Comparison of ENCODE assay signal across 12 mouse cellular contexts in the genomic region with DNA sequence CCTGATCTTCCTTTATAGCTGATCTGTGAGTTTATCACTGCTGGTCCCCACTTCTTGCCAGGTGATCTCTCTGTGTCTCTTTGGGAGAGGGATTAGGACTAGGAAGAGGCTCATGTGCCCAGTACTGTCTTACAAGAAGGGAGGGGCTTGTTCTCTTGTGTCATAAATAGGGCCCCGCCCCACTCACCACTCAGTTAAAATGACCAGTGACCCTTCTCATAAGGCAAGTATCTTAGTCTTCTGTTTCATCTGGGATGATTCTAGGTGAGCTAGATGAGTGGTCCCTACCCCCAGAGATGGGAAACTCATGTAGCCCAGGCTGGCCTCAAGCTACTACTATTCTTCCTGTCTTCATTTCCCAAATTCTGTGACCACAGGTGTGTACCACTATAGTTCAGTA. TPM values are rescaled to one million over a fixed set of nuclear protein-coding genes. Genes with fewer than 3 reads are reported as not detected.
DNase-seq lines count a peak whose midpoint lies in the region; ATAC-seq and TF ChIP-seq lines count a peak whose summit lies in the region.
"Had no signal": no experiment of that assay in that cellular context is flagged by ENCODE, and none has a peak within 500 bp of the region (broad histone marks: within the 10 kb centered on the region; RNA-seq: fewer than 3 reads in every experiment).

A gene (minus strand): TSS at position 101 of the 400 bp plus-strand sequence.

- no peak within 1 kb of the TSS for H3K9ac ChIP-seq in lung, postnatal 0 days (replicated peaks; ENCODE audit: low read depth)
- H3K9ac ChIP-seq: hindbrain, embryonic 13.5 days; limb, embryonic 15.5 days had no signal

- H3K9me3 ChIP-seq in lung, postnatal 0 days (ENCODE audit: low read length) = no peaks in the 10 kb centered on the region
- H3K9me3 ChIP-seq: hindbrain, embryonic 13.5 days; limb, embryonic 15.5 days had no signal

- no peaks in the 10 kb centered on the region for H3K27me3 ChIP-seq in cerebellum, adult 2 months (ENCODE audit: control insufficient read depth, insufficient read depth, low read length)
- no peaks in the 10 kb centered on the region for H3K27me3 ChIP-seq in lung, postnatal 0 days (replicated peaks; ENCODE audit: insufficient read depth, low read length)
- H3K27me3 ChIP-seq: hindbrain, embryonic 13.5 days; limb, embryonic 15.5 days had no signal

- H3K4me2 ChIP-seq in lung, postnatal 0 days (replicated peaks; ENCODE audit: low read depth, low read length) = no peak within 1 kb of the TSS
- H3K4me2 ChIP-seq: hindbrain, embryonic 13.5 days; limb, embryonic 15.5 days had no signal

- 94% methylated on average over 1 of the region's 1 CpGs for WGBS in cerebellum, adult 2 months
- 100% methylated on average over 1 of the region's 1 CpGs for WGBS in lung, postnatal 0 days

- H3K4me1 ChIP-seq in cerebellum, adult 2 months (ENCODE audit: control insufficient read depth, insufficient read depth, low read length) = peaks cover 8% of the 10 kb centered on the region
- H3K4me1 ChIP-seq in lung, postnatal 0 days (ENCODE audit: insufficient read depth, low read depth, low read length) = peaks cover 18% of the 10 kb centered on the region; the same call in 1 of the 2 replicates

- no peaks in the 10 kb centered on the region for H3K36me3 ChIP-seq in lung, postnatal 0 days (ENCODE audit: insufficient read depth, low read length)
- H3K36me3 ChIP-seq: hindbrain, embryonic 13.5 days; limb, embryonic 15.5 days had no signal

- no peak for TF ChIP-seq CTCF in cerebellum, adult 2 months (IDR thresholded peaks at IDR 0.05; ENCODE audit: borderline replicate concordance, insufficient read depth, low read depth, low read length)
- no peak for TF ChIP-seq CTCF in lung, postnatal 0 days (IDR thresholded peaks at IDR 0.05)

- DNase-seq in cerebellum, adult 2 months = no peak
- no peak for DNase-seq in cerebellum, adult 18-20 months
- DNase-seq in lung, postnatal 0 days (ENCODE audit: low spot score) = no peak
- DNase-seq in lung, postnatal 36 days = no peak
- no peak for DNase-seq in gastrocnemius, postnatal 10 days
- DNase-seq in frontal cortex, postnatal 36 days (ENCODE audit: low spot score in 2 of 2) = no peak
- DNase-seq: embryo, embryonic 11 days; right cerebral cortex, postnatal 4 days had no signal

- no peak for TF ChIP-seq EP300 in lung, postnatal 0 days (IDR thresholded peaks at IDR 0.05)

- TF ChIP-seq POLR2A in cerebellum, adult 2 months (IDR thresholded peaks at IDR 0.05; ENCODE audit: borderline replicate concordance, insufficient read depth, low read length) = no peak

- no peak within 1 kb of the TSS for H3K27ac ChIP-seq in cerebellum, adult 2 months (ENCODE audit: insufficient read depth, low read length)
- no peak within 1 kb of the TSS for H3K27ac ChIP-seq in lung, postnatal 0 days (ENCODE audit: low read length)
- H3K27ac ChIP-seq: hindbrain, embryonic 13.5 days; limb, embryonic 15.5 days had no signal

- no peak for ATAC-seq in lung, postnatal 0 days
- no peak for ATAC-seq in monocyte, adult 5-6 weeks (replicated peaks; ENCODE audit: insufficient number of reproducible peaks, low FRiP score, low TSS enrichment, poor library complexity, severe bottlenecking)
- ATAC-seq in erythroid progenitor cell, adult 5-6 weeks (replicated peaks; ENCODE audit: low FRiP score, poor library complexity, severe bottlenecking) = no peak

- H3K4me3 ChIP-seq in cerebellum, adult 2 months (replicated peaks; ENCODE audit: insufficient read depth, low read depth, low read length) = no peak within 1 kb of the TSS
- H3K4me3 ChIP-seq in lung, postnatal 0 days (ENCODE audit: low read depth, low read length) = no peak within 1 kb of the TSS
- H3K4me3 ChIP-seq: hindbrain, embryonic 13.5 days; limb, embryonic 15.5 days had no signal

RNA-seq across cellular contexts. Expression of the gene that starts here (rescaled TPM):
- 12.1 and 12.3 TPM in 2 replicates for polyA plus RNA-seq in cerebellum, adult 2 months (2012; rRNA removed)
- 19.8 and 21.4 TPM in 2 replicates for polyA plus RNA-seq in lung, postnatal 0 days (2015; fragmentation: Nextera tagmentation; extraction: Ambion mirVana)
- total RNA-seq in gastrocnemius, postnatal 10 days (2021) = 10 to 100 TPM; 18.2 to 18.4 TPM
- 19.5 to 19.9 TPM (median 19.7 TPM) in 3 replicates for total RNA-seq in monocyte, adult 5-6 weeks (2017)
- total RNA-seq in erythroid progenitor cell, adult 5-6 weeks (2015; ENCODE audit: low replicate concordance) = 1.1 and 10.9 TPM in 2 replicates
- total RNA-seq in erythroid progenitor cell, adult 5-6 weeks (2017; ENCODE audit: low replicate concordance) = 0.23 and 13.1 TPM in 2 replicates
